7 mouse cellular contexts compared by ENCODE assay signal in genomic region chr14:31495538-31495937, GRCm38 (mm10). TPM values are rescaled to one million over a fixed set of nuclear protein-coding genes. Genes with fewer than 3 reads are reported as not detected.
DNase-seq lines count a peak whose midpoint lies in the region; ATAC-seq and TF ChIP-seq lines count a peak whose summit lies in the region.

No protein-coding gene starts in this region.

- H3K9me3 ChIP-seq in erythroblast, embryonic 14.5 days (ENCODE audit: control insufficient read depth, low read length), result no peaks in the 10 kb centered on the region
- no peaks in the 10 kb centered on the region for H3K9me3 ChIP-seq in limb, embryonic 14.5 days (ENCODE audit: control insufficient read depth, low read length)

- peak overlapping the region; percentile 83 for H3K9ac ChIP-seq in limb, embryonic 14.5 days (ENCODE audit: low read depth, low read length, severe bottlenecking)

- under 1% methylated on average over 8 of the region's 8 CpGs for WGBS in spleen, adult 2 months
- WGBS in limb, embryonic 14.5 days, result 4% methylated on average over 8 of the region's 8 CpGs

- DNase-seq in spleen, adult 2 months (ENCODE audit: low read depth in 1 of 2, low spot score in 2 of 2), result no peak
- no peak for DNase-seq in spleen, postnatal 36 days (ENCODE audit: low spot score in 2 of 2)
- DNase-seq in limb, embryonic 14.5 days (ENCODE audit: low spot score), result no peak
- DNase-seq in layer of hippocampus, adult 8-10 months (ENCODE audit: low spot score in 2 of 2), result no peak
- DNase-seq in adrenal gland, postnatal 25 days, result no peak
- no peak for DNase-seq in left cerebral cortex, adult 18-20 months (ENCODE audit: low spot score in 2 of 2)

- H3K27me3 ChIP-seq in spleen, adult 2 months (ENCODE audit: control insufficient read depth, insufficient read depth, low read length), result no peaks in the 10 kb centered on the region
- H3K27me3 ChIP-seq in erythroblast, embryonic 14.5 days (ENCODE audit: control insufficient read depth), result no peaks in the 10 kb centered on the region
- H3K27me3 ChIP-seq in limb, embryonic 14.5 days (ENCODE audit: control insufficient read depth, insufficient read depth, low read length), result no peaks in the 10 kb centered on the region

- peaks cover 11% of the 10 kb centered on the region; the same call in 1 of the 2 replicates for H3K4me1 ChIP-seq in spleen, adult 2 months (ENCODE audit: control insufficient read depth, insufficient read depth, insufficient read length)
- H3K4me1 ChIP-seq in erythroblast, embryonic 14.5 days (ENCODE audit: control insufficient read depth), result peaks cover 55% of the 10 kb centered on the region
- H3K4me1 ChIP-seq in limb, embryonic 14.5 days (ENCODE audit: control insufficient read depth, insufficient read depth, low read length), result peaks cover 19% of the 10 kb centered on the region

- H3K36me3 ChIP-seq in spleen, adult 2 months (ENCODE audit: control insufficient read depth, insufficient read depth, low read length), result peaks cover 7% of the 10 kb centered on the region; the same call in 1 of the 2 replicates
- peaks cover 70% of the 10 kb centered on the region for H3K36me3 ChIP-seq in erythroblast, embryonic 14.5 days (ENCODE audit: control insufficient read depth)
- H3K36me3 ChIP-seq in limb, embryonic 14.5 days (ENCODE audit: control insufficient read depth, insufficient read depth, low read length), result peaks cover 43% of the 10 kb centered on the region

- H3K4me3 ChIP-seq in spleen, adult 2 months (ENCODE audit: extremely low read depth, insufficient read depth, insufficient read length), result peak overlapping the region; percentile 98
- H3K4me3 ChIP-seq in erythroblast, embryonic 14.5 days (replicated peaks), result peak overlapping the region; percentile 70
- peak overlapping the region; percentile 85 for H3K4me3 ChIP-seq in limb, embryonic 14.5 days (replicated peaks; ENCODE audit: low read length)

- no peak for TF ChIP-seq CTCF in spleen, adult 2 months (IDR thresholded peaks at IDR 0.05; ENCODE audit: extremely low read depth, insufficient read depth, insufficient read length, insufficient replicate concordance)

- no peak for ATAC-seq in limb, embryonic 14.5 days (ENCODE audit: low FRiP score, low read depth)

- peak overlapping the region; percentile 88; the same call in 1 of the 2 replicates for H3K27ac ChIP-seq in spleen, adult 2 months (ENCODE audit: insufficient read depth, low read length)
- peak overlapping the region; percentile 87 for H3K27ac ChIP-seq in limb, embryonic 14.5 days (replicated peaks; ENCODE audit: low read depth, low read length)

- H3K4me2 ChIP-seq in limb, embryonic 14.5 days (replicated peaks; ENCODE audit: low read depth, low read length, severe bottlenecking), result peak overlapping the region; percentile 85

- TF ChIP-seq POLR2A in spleen, adult 2 months (IDR thresholded peaks at IDR 0.05; ENCODE audit: low read depth, low read length), result no peak
- TF ChIP-seq POLR2A in limb, embryonic 14.5 days (IDR thresholded peaks at IDR 0.05; ENCODE audit: borderline replicate concordance, extremely low read depth, insufficient read depth, insufficient read length), result no peak

RNA-seq across cellular contexts. Expression of gene Mettl6, which starts 0.7 kb away (rescaled TPM):
- polyA plus RNA-seq in spleen, adult 2 months (2012; rRNA removed), result 5.8 and 7.1 TPM in 2 replicates
- polyA plus RNA-seq in erythroblast, embryonic 14.5 days (2012), result 0.26 and 0.28 TPM in 2 replicates
- polyA plus RNA-seq in limb, embryonic 14.5 days (2012; rRNA removed), result 26.8 and 31.3 TPM in 2 replicates
- polyA plus RNA-seq in limb, embryonic 14.5 days (2014; fragmentation: Nextera tagmentation; extraction: Ambion mirVana), result 59.8 and 67.6 TPM in 2 replicates
- total RNA-seq in layer of hippocampus, adult 8-10 months (2022), result 10 to 100 TPM; 27.8 to 32.8 (median 31.8) TPM
- 24.4 and 24.5 TPM in 2 replicates for total RNA-seq in adrenal gland, postnatal 25 days (2021)
- total RNA-seq in left cerebral cortex, adult 18-20 months (2021), result 10 to 100 TPM; 35.3 to 41.7 TPM

RNA-seq across cellular contexts. Expression of gene Eaf1, which starts 1.3 kb away (rescaled TPM):
- 28.8 and 30.8 TPM in 2 replicates for polyA plus RNA-seq in spleen, adult 2 months (2012; rRNA removed)
- polyA plus RNA-seq in erythroblast, embryonic 14.5 days (2012), result 18.0 and 27.2 TPM in 2 replicates
- polyA plus RNA-seq in limb, embryonic 14.5 days (2012; rRNA removed), result 37.4 and 41.3 TPM in 2 replicates
- polyA plus RNA-seq in limb, embryonic 14.5 days (2014; fragmentation: Nextera tagmentation; extraction: Ambion mirVana), result 22.6 and 23.3 TPM in 2 replicates
- 10 to 100 TPM; 13.8 to 21.0 (median 16.9) TPM for total RNA-seq in layer of hippocampus, adult 8-10 months (2022)
- total RNA-seq in adrenal gland, postnatal 25 days (2021), result 41.4 and 50.6 TPM in 2 replicates
- 10 to 100 TPM; 14.2 to 16.2 TPM for total RNA-seq in left cerebral cortex, adult 18-20 months (2021)

RNA-seq across cellular contexts. Expression of gene Sh3bp5, which starts 59.7 kb away (rescaled TPM):
- 36.0 and 43.0 TPM in 2 replicates for polyA plus RNA-seq in spleen, adult 2 months (2012; rRNA removed)
- 0.04 and 0.12 TPM in 2 replicates for polyA plus RNA-seq in erythroblast, embryonic 14.5 days (2012)
- 37.4 and 49.1 TPM in 2 replicates for polyA plus RNA-seq in limb, embryonic 14.5 days (2012; rRNA removed)
- 22.2 and 28.4 TPM in 2 replicates for polyA plus RNA-seq in limb, embryonic 14.5 days (2014; fragmentation: Nextera tagmentation; extraction: Ambion mirVana)
- total RNA-seq in layer of hippocampus, adult 8-10 months (2022), result 100 to 1,000 TPM; 105 to 134 (median 117) TPM
- total RNA-seq in adrenal gland, postnatal 25 days (2021), result 112 and 134 TPM in 2 replicates
- 10 to 100 TPM; 61.4 to 68.3 TPM for total RNA-seq in left cerebral cortex, adult 18-20 months (2021)
